Mouse (Mus musculus): Measurements from ENCODE around the gene Gm29797. TPM values are rescaled to one million over a fixed set of nuclear protein-coding genes. Genes with fewer than 3 reads are reported as not detected.

Gm29797 gene
- polyA plus RNA-seq, 2 experiments: 0.52 to 0.63 TPM

DNA sequence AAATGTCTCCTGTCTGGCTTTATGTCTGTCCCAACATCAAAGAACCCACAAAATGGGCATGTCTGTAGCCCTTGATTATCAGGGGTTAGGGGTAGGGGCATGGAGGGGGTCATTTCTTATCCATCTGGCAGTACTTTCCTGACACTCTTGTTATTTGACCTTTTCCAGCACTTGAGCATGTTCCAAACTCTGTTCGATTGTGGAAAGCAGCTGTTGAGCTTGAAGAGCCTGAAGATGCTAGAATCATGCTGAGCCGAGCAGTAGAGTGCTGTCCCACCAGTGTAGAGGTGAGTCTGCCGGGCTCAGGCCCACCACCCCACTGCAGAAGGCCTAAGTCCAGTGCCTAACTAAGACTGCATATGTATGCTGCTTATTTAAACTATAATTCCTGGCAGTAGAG is 21.0 kb upstream of the Gm29797 start:
- no peak overlapping the region for H3K4me2 ChIP-seq (replicated peaks; ENCODE audit: low read depth, low read length, severe bottlenecking)
- ATAC-seq (ENCODE audit: low FRiP score, low read depth) (no peak), DNase-seq (ENCODE audit: low spot score) (no peak)
- 84% methylated on average over 3 of the region's 3 CpGs for WGBS
- H3K4me1 ChIP-seq (ENCODE audit: control insufficient read depth, insufficient read depth, low read length): no peaks in the 10 kb centered on the region
- no peak overlapping the region for H3K9ac ChIP-seq (ENCODE audit: low read depth, low read length, severe bottlenecking)
- no peaks in the 10 kb centered on the region for H3K9me3 ChIP-seq (ENCODE audit: control insufficient read depth, low read length)
- H3K27ac ChIP-seq (replicated peaks; ENCODE audit: low read depth, low read length): no peak overlapping the region
- no peaks in the 10 kb centered on the region for H3K27me3 ChIP-seq (ENCODE audit: control insufficient read depth, insufficient read depth, low read length)
- H3K36me3 ChIP-seq (ENCODE audit: control insufficient read depth, insufficient read depth, low read length): peaks cover 78% of the 10 kb centered on the region
- TF ChIP-seq POLR2A (IDR thresholded peaks at IDR 0.05; ENCODE audit: borderline replicate concordance, extremely low read depth, insufficient read depth, insufficient read length): no peak
- H3K4me3 ChIP-seq (replicated peaks; ENCODE audit: low read length): no peak overlapping the region

DNA sequence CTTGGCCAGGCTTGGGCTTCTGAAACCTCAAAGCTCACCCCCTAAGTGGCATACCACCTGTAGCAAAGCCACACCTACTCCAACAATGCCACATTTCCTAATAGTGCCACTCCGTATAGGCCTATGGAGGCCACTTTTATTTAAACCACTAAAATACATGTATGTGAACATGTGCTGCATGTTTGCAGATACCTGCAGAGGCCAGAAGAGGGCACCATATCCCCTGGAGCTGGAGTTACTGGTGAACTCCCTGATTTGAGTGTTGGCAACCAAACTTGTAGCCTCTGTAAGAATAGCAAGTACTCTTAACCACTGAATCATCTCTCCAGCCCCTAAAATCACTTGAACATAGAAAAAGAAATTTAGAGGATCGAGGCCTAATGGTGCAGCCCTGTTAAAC is 12.5 kb upstream of the Gm29797 start:
- Histone ChIP-seq H3K27ac (replicated peaks; ENCODE audit: low read depth, low read length) (no peak overlapping the region), H3K9me3 (ENCODE audit: control insufficient read depth, low read length) (no peaks in the 10 kb centered on the region), H3K4me1 (ENCODE audit: control insufficient read depth, insufficient read depth, low read length) (0 out of 2 replicates have a peak, but pooled peaks cover 4% of the 10 kb centered on the region), H3K36me3 (ENCODE audit: control insufficient read depth, insufficient read depth, low read length) (peaks cover 89% of the 10 kb centered on the region), H3K4me2 (replicated peaks; ENCODE audit: low read depth, low read length, severe bottlenecking) (no peak overlapping the region), H3K9ac (ENCODE audit: low read depth, low read length, severe bottlenecking) (no peak overlapping the region), H3K4me3 (replicated peaks; ENCODE audit: low read length) (no peak overlapping the region), H3K27me3 (ENCODE audit: control insufficient read depth, insufficient read depth, low read length) (no peaks in the 10 kb centered on the region)
- ATAC-seq (ENCODE audit: low FRiP score, low read depth) (no peak), DNase-seq (ENCODE audit: low spot score) (peak; percentile 32)
- TF ChIP-seq POLR2A (IDR thresholded peaks at IDR 0.05; ENCODE audit: borderline replicate concordance, extremely low read depth, insufficient read depth, insufficient read length): no peak
- 93% methylated on average over 2 of the region's 2 CpGs for WGBS

DNA sequence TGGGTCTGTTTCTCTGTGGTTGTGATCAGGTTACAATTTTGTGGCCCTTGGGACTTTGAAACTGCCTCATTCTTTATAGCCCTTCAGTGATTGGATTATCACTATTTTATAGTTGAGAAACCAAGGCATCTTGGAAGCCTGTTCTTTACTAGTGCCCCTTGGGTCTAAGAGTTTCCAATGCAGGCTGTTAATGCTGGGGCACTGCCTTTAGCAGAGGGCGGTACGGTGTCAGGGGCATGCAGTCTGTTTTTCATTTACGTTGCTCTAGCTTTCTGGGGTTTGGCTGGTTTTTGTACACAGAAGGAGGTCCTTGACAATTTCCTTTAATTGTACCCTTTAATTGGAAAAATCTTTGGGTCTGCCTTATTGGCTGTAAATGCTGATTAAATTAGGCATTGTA is 11.2 kb upstream of the Gm29797 start:
- Histone ChIP-seq H3K9me3 (ENCODE audit: control insufficient read depth, low read length) (no peaks in the 10 kb centered on the region), H3K27ac (replicated peaks; ENCODE audit: low read depth, low read length) (0 out of 2 replicates have a peak overlapping the region, but pooled peaks have one; percentile 52), H3K27me3 (ENCODE audit: control insufficient read depth, insufficient read depth, low read length) (no peaks in the 10 kb centered on the region), H3K4me2 (replicated peaks; ENCODE audit: low read depth, low read length, severe bottlenecking) (no peak overlapping the region), H3K36me3 (ENCODE audit: control insufficient read depth, insufficient read depth, low read length) (peaks cover 89% of the 10 kb centered on the region), H3K4me3 (replicated peaks; ENCODE audit: low read length) (no peak overlapping the region), H3K9ac (ENCODE audit: low read depth, low read length, severe bottlenecking) (no peak overlapping the region), H3K4me1 (ENCODE audit: control insufficient read depth, insufficient read depth, low read length) (0 out of 2 replicates have a peak, but pooled peaks cover 4% of the 10 kb centered on the region)
- DNase-seq (ENCODE audit: low spot score) (peak; percentile 24), ATAC-seq (ENCODE audit: low FRiP score, low read depth) (peak; percentile 35; the same call in 1 of the 2 replicates)
- WGBS: 36% methylated on average over 3 of the region's 3 CpGs
- no peak for TF ChIP-seq POLR2A (IDR thresholded peaks at IDR 0.05; ENCODE audit: borderline replicate concordance, extremely low read depth, insufficient read depth, insufficient read length)

DNA sequence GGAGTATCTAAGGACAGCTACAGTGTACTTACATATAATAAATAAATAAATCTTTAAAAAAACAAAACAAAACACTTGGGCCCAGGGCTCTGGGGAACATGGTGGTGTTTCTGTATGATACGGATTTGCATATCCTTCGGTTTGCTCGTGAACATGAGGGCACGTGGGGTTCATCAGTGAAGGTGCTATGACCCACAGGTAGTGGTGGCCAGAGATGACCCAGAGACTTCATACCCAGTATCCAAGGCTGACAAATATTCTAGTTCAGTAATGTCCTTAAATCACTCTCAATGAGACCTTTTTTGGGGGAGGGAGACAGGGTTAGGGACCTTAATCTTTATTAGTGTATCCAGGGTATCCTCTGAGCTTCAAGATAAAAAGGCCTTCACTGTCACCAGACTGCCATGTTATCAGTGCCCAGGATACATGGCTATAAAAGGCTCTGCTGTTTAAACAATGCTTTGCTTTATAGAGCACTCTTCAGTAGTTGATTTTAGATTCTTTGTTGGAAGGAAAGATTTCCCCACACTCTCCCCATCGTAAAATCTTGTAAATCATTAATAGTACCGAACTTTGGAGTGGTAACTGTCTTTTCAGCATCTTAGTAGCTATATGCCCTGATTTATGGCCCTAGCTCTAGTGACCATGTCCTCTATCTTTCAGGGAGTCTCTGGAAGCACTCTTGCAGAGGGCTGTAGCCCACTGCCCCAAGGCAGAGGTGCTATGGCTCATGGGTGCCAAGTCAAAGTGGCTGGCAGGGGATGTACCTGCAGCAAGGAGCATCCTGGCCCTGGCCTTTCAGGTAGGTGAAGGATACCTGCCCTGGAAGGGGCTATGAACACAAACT is 10.0 kb upstream of the Gm29797 start:
- WGBS: 77% methylated on average over 6 of the region's 6 CpGs
- Histone ChIP-seq H3K4me2 (replicated peaks; ENCODE audit: low read depth, low read length, severe bottlenecking) (no peak overlapping the region), H3K9ac (ENCODE audit: low read depth, low read length, severe bottlenecking) (no peak overlapping the region), H3K4me3 (replicated peaks; ENCODE audit: low read length) (no peak overlapping the region), H3K4me1 (ENCODE audit: control insufficient read depth, insufficient read depth, low read length) (0 out of 2 replicates have a peak, but pooled peaks cover 4% of the 10 kb centered on the region), H3K36me3 (ENCODE audit: control insufficient read depth, insufficient read depth, low read length) (peaks cover 86% of the 10 kb centered on the region), H3K27ac (replicated peaks; ENCODE audit: low read depth, low read length) (no peak overlapping the region), H3K27me3 (ENCODE audit: control insufficient read depth, insufficient read depth, low read length) (no peaks in the 10 kb centered on the region), H3K9me3 (ENCODE audit: control insufficient read depth, low read length) (no peaks in the 10 kb centered on the region)
- TF ChIP-seq POLR2A (IDR thresholded peaks at IDR 0.05; ENCODE audit: borderline replicate concordance, extremely low read depth, insufficient read depth, insufficient read length): no peak
- no peak for ATAC-seq (ENCODE audit: low FRiP score, low read depth)
- no peak for DNase-seq (ENCODE audit: low spot score)

DNA sequence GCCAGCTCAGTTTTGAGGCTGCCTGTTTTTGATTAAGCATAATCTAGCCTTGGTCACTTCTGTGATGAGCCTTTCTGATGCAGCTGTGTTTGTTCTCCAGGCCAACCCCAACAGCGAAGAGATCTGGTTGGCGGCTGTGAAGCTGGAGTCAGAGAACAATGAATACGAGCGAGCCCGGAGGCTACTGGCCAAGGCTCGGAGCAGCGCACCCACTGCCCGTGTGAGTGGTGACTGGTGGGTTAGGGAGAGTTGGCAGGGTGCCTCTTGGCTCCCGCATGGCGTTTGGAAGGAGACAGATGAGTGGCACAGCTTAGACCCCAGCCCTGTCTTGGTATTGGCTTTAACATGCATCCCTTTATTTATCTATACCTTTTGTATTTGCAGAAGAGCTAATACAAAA is 7.9 kb upstream of the Gm29797 start:
- Histone ChIP-seq H3K36me3 (ENCODE audit: control insufficient read depth, insufficient read depth, low read length) (peaks cover 91% of the 10 kb centered on the region), H3K4me1 (ENCODE audit: control insufficient read depth, insufficient read depth, low read length) (0 out of 2 replicates have a peak, but pooled peaks cover 4% of the 10 kb centered on the region), H3K27ac (replicated peaks; ENCODE audit: low read depth, low read length) (no peak overlapping the region), H3K27me3 (ENCODE audit: control insufficient read depth, insufficient read depth, low read length) (no peaks in the 10 kb centered on the region), H3K4me3 (replicated peaks; ENCODE audit: low read length) (no peak overlapping the region), H3K9ac (ENCODE audit: low read depth, low read length, severe bottlenecking) (no peak overlapping the region), H3K4me2 (replicated peaks; ENCODE audit: low read depth, low read length, severe bottlenecking) (no peak overlapping the region), H3K9me3 (ENCODE audit: control insufficient read depth, low read length) (no peaks in the 10 kb centered on the region)
- WGBS: 86% methylated on average over 10 of the region's 10 CpGs
- no peak for TF ChIP-seq POLR2A (IDR thresholded peaks at IDR 0.05; ENCODE audit: borderline replicate concordance, extremely low read depth, insufficient read depth, insufficient read length)
- no peak for DNase-seq (ENCODE audit: low spot score)
- ATAC-seq (ENCODE audit: low FRiP score, low read depth): no peak
